Mouse (Mus musculus) intestine, embryonic 14.5 days (tissue): ENCODE results near the gene Zscan20. TPM values are rescaled to one million over a fixed set of nuclear protein-coding genes. Genes with fewer than 3 reads are reported as not detected.
"Not testable (repeated sequence)": the region's sequence is repeated elsewhere in the genome, so short reads cannot be mapped to it uniquely, and the experiment has no call there.

ENCODE experiments used
- ATAC-seq: fragments of 200-750 bp; cut with Nextera tagmentation; replicated peaks from 2 replicates; pipeline ENCODE4 v1.8.0; 2017; ENCODE audit warnings: low read depth, moderate number of reproducible peaks, moderate TSS enrichment, moderate library complexity; ENCODE audit not compliant: low FRiP score, low TSS enrichment
- DNase-seq: peaks from one replicate; pipeline ENCODE4 v3.0.0-alpha.2; 2018; ENCODE audit warnings: low spot score
- H3K27ac ChIP-seq: fragments of 300-500 bp; sonication (generic); 2 replicates; pipeline ENCODE4 v1.5.1; 2014; ENCODE audit warnings: low read depth, mild to moderate bottlenecking, control low read depth
- H3K27me3 ChIP-seq: fragments of 300-500 bp; sonication (generic); replicated peaks from 2 replicates; pipeline ENCODE4 v1.6.1; 2014; ENCODE audit warnings: low read length, control low read depth; ENCODE audit not compliant: control insufficient read depth, insufficient read depth
- H3K36me3 ChIP-seq: fragments of 300-500 bp; sonication (generic); 2 replicates; pipeline ENCODE4 v1.6.1; 2014; ENCODE audit warnings: low read length, control low read depth; ENCODE audit not compliant: control insufficient read depth, insufficient read depth
- H3K4me1 ChIP-seq: fragments of 300-500 bp; sonication (generic); replicated peaks from 2 replicates; pipeline ENCODE4 v1.6.1; 2014; ENCODE audit warnings: low read length, control low read depth, mixed read lengths; ENCODE audit not compliant: control insufficient read depth, insufficient read depth
- H3K4me2 ChIP-seq: fragments of 300-500 bp; sonication (generic); 2 replicates; pipeline ENCODE4 v1.6.1; 2014; ENCODE audit warnings: low read length
- H3K4me3 ChIP-seq: fragments of 300-500 bp; sonication (generic); 2 replicates; pipeline ENCODE4 v1.5.1; 2014; ENCODE audit warnings: low read depth, low read length, control low read depth, mixed read lengths
- H3K9ac ChIP-seq: fragments of 300-500 bp; sonication (generic); 2 replicates; pipeline ENCODE4 v1.6.1; 2014; ENCODE audit warnings: mild to moderate bottlenecking, low read length
- H3K9me3 ChIP-seq: fragments of 300-500 bp; sonication (generic); 2 replicates; pipeline ENCODE4 v1.6.1; 2016; ENCODE audit warnings: low read length, control low read depth; ENCODE audit not compliant: control insufficient read depth
- WGBS: fragments of 180-500 bp; shearing (Covaris S2); extraction: QIAGEN DNeasy Blood & Tissue Kit; methylation state at CpG from one replicate; pipeline ENCODE4 v1.1.7; 2014; 5-methylcytosine and 5-hydroxymethylcytosine counted together
- polyA plus RNA-seq: library from polyadenylated mRNA; unstranded; fragments of >200 nt; fragmentation: Nextera tagmentation; extraction: Ambion mirVana; gene quantifications from 2 replicates; pipeline ENCODE4 v1.2.1, GENCODE M21; 2014

Zscan20 gene
- polyA plus RNA-seq, 1 experiment from 2014 or later: 3.2 TPM

DNA sequence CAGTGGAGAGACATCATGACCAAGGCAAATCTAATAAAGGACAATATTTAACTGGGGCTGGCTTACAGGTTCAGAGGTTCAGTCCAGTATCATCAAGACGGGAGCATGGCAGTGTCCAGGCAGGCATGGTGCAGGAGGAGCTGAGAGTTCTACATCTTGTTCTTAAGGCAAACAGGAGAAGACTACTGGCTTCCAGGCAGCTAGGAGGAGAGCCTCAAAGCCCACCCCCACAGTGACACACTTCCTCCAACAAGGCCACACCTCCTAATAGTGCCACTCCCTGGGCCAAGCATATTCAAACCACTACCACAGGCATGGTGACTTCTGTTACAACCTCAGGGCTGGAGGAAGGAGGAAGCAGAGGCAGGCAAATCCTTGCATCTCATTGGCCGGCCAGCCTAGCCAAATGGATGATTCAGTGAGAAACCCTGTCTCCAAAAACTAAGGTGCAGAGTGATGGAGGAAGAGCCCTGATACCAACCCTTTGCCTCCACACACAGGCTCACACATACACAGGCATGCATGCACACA lies 65.9 kb downstream of the Zscan20 start:
- not testable (repeated sequence) for H3K27ac ChIP-seq, ATAC-seq, H3K4me1 ChIP-seq, H3K36me3 ChIP-seq, H3K9ac ChIP-seq, H3K4me2 ChIP-seq, H3K4me3 ChIP-seq, DNase-seq, H3K9me3 ChIP-seq, H3K27me3 ChIP-seq
- WGBS: 83% methylated on average over 2 of the region's 2 CpGs

DNA sequence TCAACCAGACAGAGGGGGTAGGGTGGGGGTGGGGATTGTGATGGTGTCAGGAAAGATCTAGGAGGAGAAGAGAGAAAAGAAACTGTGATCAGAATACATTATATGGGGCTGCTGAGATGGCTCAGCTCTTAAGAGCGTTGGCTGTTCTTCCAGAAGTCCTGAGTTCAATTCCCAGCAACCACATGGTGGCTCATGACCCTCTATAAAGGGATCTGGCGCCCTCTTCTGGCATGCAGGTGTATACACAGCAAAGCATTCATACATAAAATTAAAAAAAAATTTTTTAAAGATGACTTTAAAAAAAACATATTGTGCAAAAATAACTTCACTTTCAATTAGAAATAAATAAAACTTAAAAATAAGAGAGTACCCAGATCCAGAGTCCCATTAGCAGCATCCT lies 66.5 kb downstream of the Zscan20 start:
- Histone ChIP-seq H3K36me3 (no peaks in the 10 kb centered on the region), H3K4me1 (no peaks in the 10 kb centered on the region), H3K9me3 (no peaks in the 10 kb centered on the region), H3K27me3 (no peaks in the 10 kb centered on the region), H3K9ac (no peak overlapping the region), H3K4me2 (no peak overlapping the region), H3K27ac (no peak overlapping the region), H3K4me3 (no peak overlapping the region)
- ATAC-seq (no peak), DNase-seq (no peak)
- 31% methylated on average over 2 of the region's 2 CpGs for WGBS

Other genes starting within 250 kb of the Zscan20 start
- 0.65 and 1.2 TPM in 2 replicates for gene Tlr12, start 8.5 kb upstream of the Zscan20 start, polyA plus RNA-seq
- gene Phc2, start 44.6 kb upstream of the Zscan20 start, polyA plus RNA-seq: 22.4 and 27.1 TPM in 2 replicates
- gene A3galt2, start 145.3 kb upstream of the Zscan20 start, polyA plus RNA-seq: 0.16 and 0.35 TPM in 2 replicates
- 30.5 and 31.3 TPM in 2 replicates for gene Zfp362, start 195.9 kb upstream of the Zscan20 start, polyA plus RNA-seq